Mouse (Mus musculus) lung, embryonic 16.5 days (tissue): ENCODE measurements at regions not wholly inside any gene's neighbourhood (a gene's known extent, or its start where the extent isn't known, plus 50 kb on each side); places are given as distances from the start of the nearest gene placed in this dataset.
A peak's percentile ranks its signal among the peaks of the same experiment; 100 is the strongest.

Experiments used
- ATAC-seq: fragments of 200-750 bp; cut with Nextera tagmentation; 2 replicates; pipeline ENCODE4 v1.8.0; 2017; ENCODE audit warnings: low read depth, mild to moderate bottlenecking, moderate library complexity
- H3K27ac ChIP-seq: fragments of 300-500 bp; sonication (generic); 2 replicates; pipeline ENCODE4 v1.5.1; 2014; ENCODE audit warnings: mild to moderate bottlenecking, control low read depth, low read length
- H3K27me3 ChIP-seq: fragments of 300-500 bp; sonication (generic); 2 replicates; pipeline ENCODE4 v1.6.1; 2014; ENCODE audit warnings: low read depth, low read length, mixed read lengths; ENCODE audit not compliant: control insufficient read depth, insufficient read depth
- H3K36me3 ChIP-seq: fragments of 300-500 bp; sonication (generic); 2 replicates; pipeline ENCODE4 v1.6.1; 2014; ENCODE audit warnings: low read length; ENCODE audit not compliant: control insufficient read depth, insufficient read depth
- H3K4me1 ChIP-seq: fragments of 300-500 bp; sonication (generic); replicated peaks from 2 replicates; pipeline ENCODE4 v1.6.1; 2014; ENCODE audit warnings: low read length, mixed read lengths; ENCODE audit not compliant: control insufficient read depth, insufficient read depth
- H3K4me2 ChIP-seq: fragments of 300-500 bp; sonication (generic); 2 replicates; pipeline ENCODE4 v1.6.1; 2014; ENCODE audit warnings: low read depth, low read length, control low read depth
- H3K4me3 ChIP-seq: fragments of 300-500 bp; sonication (generic); 2 replicates; pipeline ENCODE4 v1.5.1; 2014; ENCODE audit warnings: mild to moderate bottlenecking, low read length, control low read depth
- H3K9ac ChIP-seq: fragments of 300-500 bp; sonication (generic); 2 replicates; pipeline ENCODE4 v1.6.1; 2014; ENCODE audit warnings: low read length, control low read depth
- H3K9me3 ChIP-seq: fragments of 300-500 bp; sonication (generic); 2 replicates; pipeline ENCODE4 v1.6.1; 2016; ENCODE audit warnings: low read length; ENCODE audit not compliant: control insufficient read depth
- WGBS: fragments of 180-500 bp; shearing (Covaris S2); extraction: QIAGEN DNeasy Blood & Tissue Kit; methylation state at CpG from one replicate; pipeline ENCODE4 v1.1.7; 2014; 5-methylcytosine and 5-hydroxymethylcytosine counted together

GRCm38 (mm10) chr7:119089931-119090330 is 94.5 kb downstream of the Gpr139 start:
- no peaks in the 10 kb centered on the region for H3K4me1 ChIP-seq
- ATAC-seq, result 0 out of 2 replicates have a peak, but pooled peaks have one; percentile 47
- no peak overlapping the region for H3K4me3 ChIP-seq
- H3K4me2 ChIP-seq, result no peak overlapping the region
- no peaks in the 10 kb centered on the region for H3K9me3 ChIP-seq
- H3K27ac ChIP-seq, result no peak overlapping the region
- no peak overlapping the region for H3K9ac ChIP-seq
- no peaks in the 10 kb centered on the region for H3K36me3 ChIP-seq
- 37% methylated on average over 2 of the region's 2 CpGs for WGBS
- H3K27me3 ChIP-seq, result no peaks in the 10 kb centered on the region

- H3K4me2 ChIP-seq, result no peak overlapping the region
- no peaks in the 10 kb centered on the region for H3K27me3 ChIP-seq
- no peak overlapping the region for H3K9ac ChIP-seq
- H3K4me3 ChIP-seq, result no peak overlapping the region
- 50% methylated on average over 2 of the region's 2 CpGs for WGBS
- H3K36me3 ChIP-seq, result no peaks in the 10 kb centered on the region
- no peaks in the 10 kb centered on the region for H3K4me1 ChIP-seq
- no peak for ATAC-seq
- H3K9me3 ChIP-seq, result no peaks in the 10 kb centered on the region
- no peak overlapping the region for H3K27ac ChIP-seq
Measured at GRCm38 (mm10) chr7:119088537-119088936, 93.5 kb upstream of the Gprc5b start.

- no peak for ATAC-seq
- no peaks in the 10 kb centered on the region for H3K9me3 ChIP-seq
- WGBS, result 64% methylated on average over 7 of the region's 7 CpGs
Measured at GRCm38 (mm10) chr7:119087723-119088419, 92.9 kb upstream of the Gprc5b start.

GRCm38 (mm10) chr7:119085696-119086451 is 90.9 kb upstream of the Gprc5b start:
- no peak overlapping the region for H3K4me3 ChIP-seq
- H3K9ac ChIP-seq, result no peak overlapping the region
- H3K27me3 ChIP-seq, result no peaks in the 10 kb centered on the region
- no peaks in the 10 kb centered on the region for H3K36me3 ChIP-seq
- ATAC-seq, result no peak
- H3K4me1 ChIP-seq, result no peaks in the 10 kb centered on the region
- no peaks in the 10 kb centered on the region for H3K9me3 ChIP-seq
- no peak overlapping the region for H3K4me2 ChIP-seq
- no peak overlapping the region for H3K27ac ChIP-seq
- 75% methylated on average over 13 of the region's 13 CpGs for WGBS

More at GRCm38 (mm10) chr7:119087723-119088419, 92.9 kb upstream of the Gprc5b start:
- H3K27ac ChIP-seq, result no peak overlapping the region
- H3K4me3 ChIP-seq, result no peak overlapping the region
- no peak overlapping the region for H3K4me2 ChIP-seq
- H3K36me3 ChIP-seq, result no peaks in the 10 kb centered on the region
- H3K9ac ChIP-seq, result no peak overlapping the region
- H3K27me3 ChIP-seq, result no peaks in the 10 kb centered on the region
- no peaks in the 10 kb centered on the region for H3K4me1 ChIP-seq

GRCm38 (mm10) chr7:119076712-119077619 is 82.0 kb upstream of the Gprc5b start:
- ATAC-seq, result peak; percentile 87
- Histone ChIP-seq H3K27me3 (no peaks in the 10 kb centered on the region), H3K9ac (no peak overlapping the region), H3K4me3 (no peak overlapping the region), H3K4me2 (no peak overlapping the region; the same call in 1 of the 2 replicates), H3K36me3 (no peaks in the 10 kb centered on the region), H3K27ac (no peak overlapping the region), H3K9me3 (no peaks in the 10 kb centered on the region), H3K4me1 (no peaks in the 10 kb centered on the region; the same call in 1 of the 2 replicates)
- 34% methylated on average over 12 of the region's 12 CpGs for WGBS

GRCm38 (mm10) chr7:119066026-119066425 is 71.0 kb upstream of the Gprc5b start:
- H3K9ac ChIP-seq, result no peak overlapping the region
- 0 out of 2 replicates have a peak, but pooled peaks cover 2% of the 10 kb centered on the region for H3K9me3 ChIP-seq
- H3K4me3 ChIP-seq, result no peak overlapping the region
- H3K27ac ChIP-seq, result no peak overlapping the region
- H3K36me3 ChIP-seq, result no peaks in the 10 kb centered on the region
- no peaks in the 10 kb centered on the region for H3K27me3 ChIP-seq
- no peak for ATAC-seq
- WGBS, result 48% methylated on average over 2 of the region's 2 CpGs
- H3K4me2 ChIP-seq, result no peak overlapping the region
- H3K4me1 ChIP-seq, result no peaks in the 10 kb centered on the region
